Mouse (Mus musculus) spleen, adult 2 months (tissue): ENCODE data around the gene Vma21-ps. TPM values are rescaled to one million over a fixed set of nuclear protein-coding genes. Genes with fewer than 3 reads are reported as not detected.
"Not testable (repeated sequence)": the region's sequence is repeated elsewhere in the genome, so short reads cannot be mapped to it uniquely, and the experiment has no call there.

Experiments
- DNase-seq, 2 experiments: peaks; one replicate each; pipeline versions ENCODE4 v3.0.0 to v3.0.0-alpha.2; 2012 to 2021; ENCODE audit warnings: low spot score in 2 of 2, low read depth in 1 of 2
- H3K27ac ChIP-seq: fragments of 200-500 bp; 2 replicates; pipeline ENCODE4 v1.5.1; 2012; ENCODE audit warnings: low read length, inconsistent platforms; ENCODE audit not compliant: insufficient read depth
- H3K27me3 ChIP-seq: fragments of 200-500 bp; 2 replicates; pipeline ENCODE4 v1.6.1; 2012; ENCODE audit warnings: mild to moderate bottlenecking, moderate library complexity, low read length, inconsistent platforms; ENCODE audit not compliant: control insufficient read depth, insufficient read depth
- H3K36me3 ChIP-seq: fragments of 200-500 bp; 2 replicates; pipeline ENCODE4 v1.6.1; 2012; ENCODE audit warnings: mild to moderate bottlenecking, low read length, inconsistent platforms; ENCODE audit not compliant: control insufficient read depth, insufficient read depth
- H3K4me1 ChIP-seq: fragments of 200-500 bp; 2 replicates; pipeline ENCODE4 v1.6.1; 2011; ENCODE audit warnings: inconsistent platforms; ENCODE audit not compliant: control insufficient read depth, insufficient read depth, insufficient read length
- H3K4me3 ChIP-seq: fragments of 200-500 bp; 2 replicates; pipeline ENCODE4 v1.5.1; 2011; ENCODE audit warnings: mild to moderate bottlenecking, inconsistent platforms; ENCODE audit not compliant: insufficient read depth, insufficient read length; ENCODE audit errors: extremely low read depth
- CTCF ChIP-seq: fragments of 200-500 bp; IDR thresholded peaks from 2 replicates; pipeline ENCODE4 v1.5.1; 2011; ENCODE audit warnings: mild to moderate bottlenecking, inconsistent platforms; ENCODE audit not compliant: insufficient read depth, insufficient read length, insufficient replicate concordance; ENCODE audit errors: extremely low read depth
- POLR2A ChIP-seq: fragments of 200-500 bp; IDR thresholded peaks from 2 replicates; pipeline ENCODE4 v1.6.1; 2011; ENCODE audit warnings: low read depth, low read length, inconsistent platforms
- WGBS: fragments of 180-500 bp; shearing (Covaris S2); methylation state at CpG from one replicate; pipeline ENCODE4 v1.1.7; 2018; 5-methylcytosine and 5-hydroxymethylcytosine counted together
- polyA plus RNA-seq: library from polyadenylated mRNA; depleted of rRNA; stranded (reverse); fragments of >200 nt; gene quantifications from 2 replicates; pipeline ENCODE4 v1.2.3, GENCODE M21; 2012; rRNA removed

Gene Vma21-ps
- polyA plus RNA-seq: not detected in 2 replicates

- not testable (repeated sequence) for H3K27me3 ChIP-seq, H3K36me3 ChIP-seq, DNase-seq, H3K4me3 ChIP-seq, H3K27ac ChIP-seq, H3K4me1 ChIP-seq
- WGBS: 93% methylated on average over 10 of the region's 10 CpGs
Observed at GRCm38 (mm10) chr4:52497144-52497543, at the start of gene Vma21-ps. TSS of gene Vma21-ps (minus strand) at chr4:52497244.

- Histone ChIP-seq H3K27ac (no peak overlapping the region), H3K4me3 (no peak overlapping the region), H3K36me3 (no peaks in the 10 kb centered on the region), H3K27me3 (no peaks in the 10 kb centered on the region), H3K4me1 (no peaks in the 10 kb centered on the region)
- TF ChIP-seq POLR2A: no peak
- no peak for TF ChIP-seq CTCF
- DNase-seq: no peak
- 83% methylated on average over 3 of the region's 3 CpGs for WGBS
Observed at GRCm38 (mm10) chr4:52543001-52543400, 46.0 kb upstream of the Vma21-ps start.

- TF ChIP-seq CTCF (no peak), POLR2A (no peak)
- 68% methylated on average over 2 of the region's 2 CpGs for WGBS
- DNase-seq: no peak
Observed at GRCm38 (mm10) chr4:52530636-52531035, 33.6 kb upstream of the Vma21-ps start.

GRCm38 (mm10) chr4:52526464-52526863 is 29.4 kb upstream of the Vma21-ps start:
- H3K4me3 ChIP-seq: no peak overlapping the region
- no peaks in the 10 kb centered on the region for H3K4me1 ChIP-seq
- DNase-seq: no peak
- no peak for TF ChIP-seq POLR2A
- TF ChIP-seq CTCF: no peak
- whole genome bisulfite sequencing: 82% methylated on average over 5 of the region's 5 CpGs
- no peak overlapping the region for H3K27ac ChIP-seq
- H3K27me3 ChIP-seq: no peaks in the 10 kb centered on the region
- H3K36me3 ChIP-seq: no peaks in the 10 kb centered on the region

More at GRCm38 (mm10) chr4:52530636-52531035, 33.6 kb upstream of the Vma21-ps start:
- no peak overlapping the region for H3K4me3 ChIP-seq
- H3K4me1 ChIP-seq: no peaks in the 10 kb centered on the region
- H3K27ac ChIP-seq: no peak overlapping the region
- no peaks in the 10 kb centered on the region for H3K36me3 ChIP-seq
- no peaks in the 10 kb centered on the region for H3K27me3 ChIP-seq

GRCm38 (mm10) chr4:52519301-52519700 is 22.3 kb upstream of the Vma21-ps start:
- H3K27ac ChIP-seq: no peak overlapping the region
- no peak for DNase-seq
- WGBS: 90% methylated on average over 5 of the region's 5 CpGs
- TF ChIP-seq CTCF: no peak
- no peak for TF ChIP-seq POLR2A
- no peaks in the 10 kb centered on the region for H3K36me3 ChIP-seq
- H3K4me3 ChIP-seq: no peak overlapping the region
- no peaks in the 10 kb centered on the region for H3K27me3 ChIP-seq
- H3K4me1 ChIP-seq: no peaks in the 10 kb centered on the region

GRCm38 (mm10) chr4:52517580-52517979 is 20.5 kb upstream of the Vma21-ps start:
- H3K4me3 ChIP-seq: no peak overlapping the region
- H3K36me3 ChIP-seq: no peaks in the 10 kb centered on the region
- H3K27ac ChIP-seq: no peak overlapping the region
- TF ChIP-seq POLR2A (no peak), CTCF (no peak)
- no peaks in the 10 kb centered on the region for H3K27me3 ChIP-seq
- WGBS: 34% methylated on average over 4 of the region's 4 CpGs
- DNase-seq: no peak
- no peaks in the 10 kb centered on the region for H3K4me1 ChIP-seq

GRCm38 (mm10) chr4:52487486-52487885 is 9.6 kb downstream of the Vma21-ps start:
- H3K36me3 ChIP-seq: peaks cover 7% of the 10 kb centered on the region
- no peaks in the 10 kb centered on the region for H3K27me3 ChIP-seq
- no peaks in the 10 kb centered on the region for H3K4me1 ChIP-seq
- no peak for DNase-seq
- H3K4me3 ChIP-seq: no peak overlapping the region
- TF ChIP-seq POLR2A: no peak
- no peak for TF ChIP-seq CTCF
- H3K27ac ChIP-seq: no peak overlapping the region
- WGBS: 98% methylated on average over 4 of the region's 4 CpGs
